Mouse (Mus musculus) brown adipose tissue, adult 24 weeks (tissue): ENCODE measurements around the gene Btaf1. TPM values are rescaled to one million over a fixed set of nuclear protein-coding genes. Genes with fewer than 3 reads are reported as not detected.
A peak's percentile ranks its signal among the peaks of the same experiment; 100 is the strongest.
"Not testable (repeated sequence)": the region's sequence is repeated elsewhere in the genome, so short reads cannot be mapped to it uniquely, and the experiment has no call there.

Experiments
- H3K27ac ChIP-seq: fragments of 200-500 bp; replicated peaks from 2 replicates; pipeline ENCODE4 v1.5.1; 2012; ENCODE audit warnings: low read depth, mild to moderate bottlenecking, low read length
- H3K4me1 ChIP-seq: fragments of 200-500 bp; 2 replicates; pipeline ENCODE4 v1.6.1; 2012; ENCODE audit warnings: low read length, mixed read lengths; ENCODE audit not compliant: control insufficient read depth, insufficient read depth, insufficient read length
- H3K4me3 ChIP-seq: fragments of 200-500 bp; 2 replicates; pipeline ENCODE4 v1.5.1; 2012; ENCODE audit warnings: low read depth, mild to moderate bottlenecking, low read length, moderate library complexity; ENCODE audit not compliant: insufficient read depth
- polyA plus RNA-seq: library from polyadenylated mRNA; stranded (reverse); fragments of >200 nt; gene quantifications from 2 replicates; pipeline ENCODE4 v1.2.4, GENCODE M21; 2012; ENCODE audit not compliant: missing spikeins, insufficient read depth, insufficient read length

The Btaf1 gene
- polyA plus RNA-seq, 1 experiment = 8.0 TPM

DNA sequence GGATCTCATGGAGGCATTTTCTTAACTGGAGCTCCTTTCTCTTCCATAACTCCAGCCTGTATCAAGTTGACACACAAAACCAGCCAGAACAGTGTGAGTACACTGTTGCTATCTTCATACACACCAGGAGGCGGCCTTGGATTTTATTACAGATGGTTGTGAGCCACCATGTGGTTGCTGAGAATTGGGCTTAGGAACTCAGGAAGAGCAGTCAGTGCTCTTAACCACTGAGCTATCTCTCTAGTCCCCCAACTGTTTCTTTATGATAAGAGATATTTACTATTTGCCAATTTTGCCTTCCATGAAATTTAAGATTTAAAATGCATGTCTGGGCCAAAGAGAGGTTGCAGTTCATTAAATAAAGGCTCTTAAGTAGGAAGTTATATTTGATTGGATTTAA lies 14.2 kb downstream of the Btaf1 start:
- Histone ChIP-seq H3K4me3 (no peak overlapping the region), H3K4me1 (no peaks in the 10 kb centered on the region), H3K27ac (no peak overlapping the region)

DNA sequence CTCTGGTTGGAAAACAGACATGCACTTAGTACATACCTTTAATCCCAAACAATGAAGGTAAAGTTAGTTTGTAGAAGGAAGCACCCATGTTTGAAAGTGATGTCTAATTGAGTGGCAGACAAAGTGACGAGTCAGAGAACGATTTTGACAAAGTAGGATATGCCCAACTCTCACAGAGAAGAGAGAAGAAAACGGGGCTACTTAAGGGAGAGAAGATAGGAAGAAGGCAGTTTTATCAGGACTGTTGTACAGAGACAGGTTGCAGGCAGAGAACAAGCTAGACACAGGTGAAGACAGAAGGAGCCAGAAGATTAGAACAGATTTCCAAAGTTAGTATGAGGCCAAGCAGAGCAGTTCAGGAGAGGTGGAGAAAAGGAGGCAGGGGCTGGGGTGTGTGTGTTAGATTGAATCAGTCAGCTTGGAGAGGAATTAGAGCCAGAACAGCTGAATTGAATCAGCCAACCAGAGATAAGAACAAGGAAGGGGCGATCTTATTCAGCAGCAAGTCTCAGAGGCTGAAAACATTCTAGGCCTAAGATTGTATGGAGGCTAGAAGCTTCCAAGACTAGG lies 27.8 kb downstream of the Btaf1 start:
- H3K27ac ChIP-seq = no peak overlapping the region
- H3K4me1 ChIP-seq = no peaks in the 10 kb centered on the region
- H3K4me3 ChIP-seq = no peak overlapping the region

DNA sequence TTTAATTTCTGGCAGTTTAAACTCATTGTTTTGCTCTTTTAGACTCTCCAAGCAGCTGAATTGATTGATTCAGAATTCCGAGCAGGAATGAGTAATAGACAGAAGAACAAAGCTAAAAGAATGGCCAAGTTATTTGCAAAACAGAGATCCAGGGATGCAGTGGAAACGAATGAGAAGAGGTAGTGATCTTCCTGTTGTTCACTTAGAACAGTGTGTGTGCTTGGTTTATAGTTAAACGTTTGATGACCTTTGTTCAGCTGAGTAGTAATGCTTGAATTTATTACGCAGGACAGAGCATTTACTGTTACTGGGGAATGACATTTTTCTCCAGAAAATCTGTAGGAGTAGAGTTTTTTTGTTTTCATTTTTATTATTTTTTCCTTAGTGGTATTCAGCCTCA lies 32.5 kb downstream of the Btaf1 start:
- H3K4me1 ChIP-seq = no peaks in the 10 kb centered on the region
- no peak overlapping the region for H3K4me3 ChIP-seq
- H3K27ac ChIP-seq = no peak overlapping the region

DNA sequence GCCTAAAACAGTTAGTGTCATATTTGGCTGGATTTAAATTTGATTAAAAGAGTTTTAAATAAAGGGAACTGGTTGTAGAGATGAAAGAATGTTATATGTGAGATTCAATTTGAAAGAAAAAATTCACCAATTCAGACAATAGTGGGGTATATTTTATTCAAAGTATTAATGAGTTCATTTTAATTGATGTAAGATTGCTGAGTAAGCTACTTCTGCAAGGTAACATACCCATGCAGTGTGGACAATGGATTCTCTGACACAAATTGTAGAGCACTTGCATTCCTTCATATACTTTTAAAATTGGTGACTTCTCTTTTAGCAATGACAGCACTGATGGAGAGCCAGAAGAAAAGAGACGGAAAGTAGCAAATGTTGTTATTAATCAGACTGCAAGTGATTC lies 35.4 kb downstream of the Btaf1 start:
- no peak overlapping the region for H3K27ac ChIP-seq
- H3K4me3 ChIP-seq = no peak overlapping the region
- H3K4me1 ChIP-seq = no peaks in the 10 kb centered on the region

DNA sequence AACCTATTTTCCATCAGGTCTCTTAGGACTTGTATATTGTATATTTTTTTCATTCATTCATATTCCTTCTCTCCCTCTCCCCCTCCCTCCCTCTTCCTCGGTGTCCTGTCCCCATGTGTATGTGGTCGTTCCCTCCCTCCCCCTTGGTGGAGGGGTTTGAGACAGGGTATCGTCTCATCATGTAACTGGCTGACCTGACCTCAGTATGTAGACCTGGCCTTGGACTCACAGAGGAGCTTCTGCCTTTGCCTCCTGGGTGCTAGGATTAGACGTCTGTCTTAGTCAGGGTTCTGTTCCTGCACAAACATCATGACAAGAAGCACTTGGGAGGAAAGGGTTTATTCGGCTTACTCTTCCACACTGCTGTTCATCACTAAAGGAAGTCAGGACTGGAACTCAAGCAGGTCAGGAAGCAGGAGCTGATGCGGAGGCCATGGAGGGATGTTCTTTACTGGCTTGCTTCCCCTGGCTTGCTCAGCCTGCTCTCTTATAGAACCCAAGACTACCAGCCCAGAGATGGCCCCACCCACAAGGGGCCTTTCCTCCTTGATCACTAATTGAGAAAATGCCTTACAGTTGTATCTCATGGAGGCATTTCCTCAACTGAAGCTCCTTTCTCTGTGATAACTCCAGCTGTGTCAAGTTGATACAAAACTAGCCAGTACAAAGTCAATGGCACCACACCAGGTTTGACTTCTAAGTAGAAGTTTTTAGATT lies 36.8 kb downstream of the Btaf1 start:
- H3K27ac ChIP-seq, H3K4me3 ChIP-seq, H3K4me1 ChIP-seq: not testable (repeated sequence)

DNA sequence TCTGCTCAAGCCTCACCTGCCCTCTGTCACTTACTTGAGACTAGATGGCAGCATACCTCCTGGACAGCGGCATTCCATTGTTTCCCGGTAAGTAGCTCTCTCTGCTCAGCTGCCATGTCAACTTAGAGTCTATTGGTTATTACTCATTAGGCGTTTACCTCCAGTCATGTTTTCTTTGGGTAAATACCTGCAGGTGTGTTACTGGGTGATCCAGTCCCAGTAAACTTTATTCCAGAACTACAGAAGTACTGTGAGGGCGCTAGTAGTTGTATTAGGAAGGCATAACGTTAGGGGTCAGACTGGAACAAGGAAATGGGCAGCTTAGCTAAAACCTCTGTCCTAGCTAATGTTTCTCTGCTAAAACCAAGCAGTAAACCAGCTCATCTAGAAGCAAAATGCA lies 78.7 kb downstream of the Btaf1 start:
- Histone ChIP-seq H3K27ac (no peak overlapping the region), H3K4me3 (no peak overlapping the region), H3K4me1 (no peaks in the 10 kb centered on the region)

DNA sequence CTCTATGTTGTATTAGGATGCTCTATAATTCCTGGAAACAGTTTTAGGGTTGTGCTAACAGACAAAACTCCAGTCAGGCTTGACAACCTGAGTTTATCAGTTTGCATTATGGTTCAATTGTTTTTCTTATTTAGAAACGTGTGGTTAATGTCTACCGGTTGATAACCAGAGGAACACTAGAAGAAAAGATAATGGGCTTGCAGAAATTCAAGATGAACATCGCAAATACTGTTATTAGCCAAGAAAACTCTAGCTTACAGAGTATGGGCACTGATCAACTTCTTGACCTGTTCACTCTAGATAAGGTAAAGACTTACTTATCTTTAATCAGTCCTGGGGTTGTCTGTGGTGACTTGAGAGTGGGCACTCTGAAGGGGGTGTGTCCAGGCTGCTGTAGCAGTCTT lies 84.0 kb downstream of the Btaf1 start:
- no peak overlapping the region for H3K27ac ChIP-seq
- H3K4me1 ChIP-seq = no peaks in the 10 kb centered on the region
- H3K4me3 ChIP-seq = no peak overlapping the region

DNA sequence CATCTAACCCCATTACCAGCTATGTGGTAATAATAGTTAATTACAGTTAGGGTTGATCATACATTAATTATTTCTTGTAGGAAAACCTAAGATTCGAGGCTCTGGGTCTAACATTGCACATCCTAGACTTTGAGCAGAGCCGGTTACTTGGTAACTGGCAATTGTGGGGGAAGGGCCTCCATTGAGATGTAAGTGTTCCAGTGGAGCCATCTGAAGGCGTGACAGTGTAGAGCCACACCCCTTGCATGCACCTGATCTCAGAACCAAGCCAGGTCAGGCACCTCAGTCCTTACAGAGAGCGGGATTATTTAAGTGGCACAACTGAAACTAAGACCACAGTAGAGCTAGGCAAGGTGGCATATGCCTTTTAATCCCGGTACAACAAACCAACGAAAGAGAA lies 87.6 kb downstream of the Btaf1 start:
- peaks cover 8% of the 10 kb centered on the region for H3K4me1 ChIP-seq
- H3K4me3 ChIP-seq = no peak overlapping the region
- H3K27ac ChIP-seq = no peak overlapping the region

DNA sequence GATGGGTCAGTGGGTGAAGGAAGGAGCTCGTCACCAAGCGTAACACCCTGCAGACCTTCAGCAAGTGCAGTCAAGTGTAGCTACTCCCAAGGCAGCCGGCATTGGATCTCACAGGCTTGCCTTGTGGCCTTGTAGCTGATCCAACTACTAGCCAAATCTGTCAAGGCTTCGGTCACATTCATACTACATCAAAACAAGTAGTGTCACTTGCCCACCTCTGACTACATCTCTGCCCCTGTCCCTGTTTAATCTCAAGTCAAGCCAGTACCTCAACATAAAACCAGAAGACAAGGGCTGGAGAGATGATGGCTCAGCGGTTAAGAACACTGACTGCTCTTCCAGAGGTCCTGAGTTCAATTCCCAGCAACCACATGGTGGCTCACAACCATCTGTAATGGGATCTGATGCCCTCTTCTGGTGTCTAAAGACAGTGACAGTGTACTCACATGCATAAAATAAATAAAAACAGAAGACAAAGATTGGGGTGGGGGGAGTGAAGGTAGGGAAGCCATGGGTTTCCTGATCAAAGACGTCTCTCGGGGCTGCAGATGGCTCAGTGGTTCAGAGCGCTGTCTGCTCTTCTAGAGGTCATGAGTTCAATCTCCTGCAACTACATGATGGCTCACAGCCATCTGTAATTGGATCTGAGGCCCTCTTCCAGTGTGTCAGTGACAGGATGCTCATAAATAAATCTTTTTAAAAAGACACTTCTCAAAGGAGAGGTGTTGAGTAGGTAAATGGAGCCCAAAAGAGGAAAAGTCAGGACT lies 88.5 kb downstream of the Btaf1 start:
- H3K4me1 ChIP-seq = peaks cover 10% of the 10 kb centered on the region
- no peak overlapping the region for H3K27ac ChIP-seq
- no peak overlapping the region for H3K4me3 ChIP-seq

DNA sequence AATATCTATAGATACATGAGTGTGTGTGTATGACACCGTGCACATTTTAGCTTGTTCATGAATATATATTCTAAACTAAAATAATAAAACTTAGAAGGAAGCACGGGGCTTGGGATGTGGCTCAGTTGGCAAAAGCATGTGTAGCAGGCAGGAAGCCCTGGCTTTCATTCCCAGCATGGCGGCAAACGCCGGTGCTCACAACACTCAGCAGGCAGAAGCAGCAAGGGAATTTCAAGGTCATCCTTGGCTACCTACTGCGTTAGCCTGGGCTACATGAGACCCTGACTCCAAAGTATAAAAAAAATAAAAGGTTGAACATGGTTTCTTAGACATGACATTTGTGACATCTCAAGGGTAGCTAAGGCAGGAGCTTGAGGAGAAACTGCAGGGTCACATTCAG lies 91.0 kb downstream of the Btaf1 start:
- H3K27ac ChIP-seq = no peak overlapping the region
- peaks cover 10% of the 10 kb centered on the region for H3K4me1 ChIP-seq
- no peak overlapping the region for H3K4me3 ChIP-seq

DNA sequence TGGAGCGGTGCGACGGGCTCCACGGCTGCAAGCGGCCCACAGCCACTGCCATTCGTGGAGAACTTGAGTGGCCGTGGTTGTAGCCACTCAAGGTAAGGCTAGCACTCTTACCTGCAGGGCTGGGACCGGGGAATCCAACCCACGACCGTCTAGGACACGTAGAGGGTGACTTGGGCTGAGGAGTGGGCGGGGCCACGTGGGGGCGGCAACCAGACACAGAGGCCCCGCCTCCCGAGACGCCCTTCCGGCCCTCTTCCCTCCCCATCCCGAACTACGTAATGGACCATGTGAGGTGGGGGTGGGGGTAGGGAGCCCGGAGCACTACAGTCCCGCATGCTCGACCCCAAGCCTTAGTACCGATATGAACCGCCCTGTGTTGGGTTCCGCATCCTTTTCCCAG lies 92.5 kb downstream of the Btaf1 start:
- no peak overlapping the region for H3K27ac ChIP-seq
- peak overlapping the region; percentile 55 for H3K4me3 ChIP-seq
- H3K4me1 ChIP-seq = peaks cover 10% of the 10 kb centered on the region

DNA sequence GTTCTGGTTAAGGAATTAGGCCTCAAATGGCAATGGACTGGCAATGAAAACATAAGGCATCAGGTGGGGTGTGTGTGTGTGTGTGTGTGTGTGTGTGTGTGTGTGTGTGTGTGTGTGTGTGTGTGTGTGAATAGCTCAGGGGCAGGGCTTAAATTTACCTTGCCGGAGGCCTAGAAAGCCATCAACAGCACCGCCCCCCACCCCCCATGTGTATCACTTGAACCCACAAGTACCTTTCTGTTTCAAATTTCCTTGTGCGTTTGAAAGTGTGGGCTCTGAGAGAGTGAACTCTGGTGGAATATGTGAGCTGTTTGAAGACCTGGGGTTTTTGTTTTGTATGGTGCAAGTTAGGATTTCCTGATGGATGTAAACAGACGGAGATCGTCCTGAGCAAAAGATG lies 93.1 kb downstream of the Btaf1 start:
- Histone ChIP-seq H3K4me3 (no peak overlapping the region), H3K4me1 (peaks cover 10% of the 10 kb centered on the region), H3K27ac (no peak overlapping the region)

DNA sequence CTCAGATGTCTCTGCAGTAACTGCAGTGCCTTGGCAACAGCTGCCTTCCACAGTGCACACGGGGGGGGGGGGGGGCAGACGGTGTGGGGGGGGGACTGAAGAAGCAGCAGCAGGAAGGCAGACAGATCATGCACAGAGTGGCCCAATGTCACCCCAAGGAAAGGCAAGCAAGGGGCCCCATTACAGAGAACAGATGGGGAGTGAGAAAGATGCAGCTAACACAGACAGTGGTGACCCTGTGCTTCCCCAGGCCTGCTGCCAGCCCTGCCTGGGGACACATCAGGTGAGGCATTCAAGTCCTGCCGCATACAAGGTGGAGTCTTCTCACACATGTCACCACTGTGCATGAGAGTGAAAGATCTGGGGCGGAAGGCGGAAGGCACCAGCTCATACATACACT lies 94.7 kb downstream of the Btaf1 start:
- Histone ChIP-seq H3K4me1 (peaks cover 10% of the 10 kb centered on the region), H3K27ac (no peak overlapping the region), H3K4me3 (no peak overlapping the region)

DNA sequence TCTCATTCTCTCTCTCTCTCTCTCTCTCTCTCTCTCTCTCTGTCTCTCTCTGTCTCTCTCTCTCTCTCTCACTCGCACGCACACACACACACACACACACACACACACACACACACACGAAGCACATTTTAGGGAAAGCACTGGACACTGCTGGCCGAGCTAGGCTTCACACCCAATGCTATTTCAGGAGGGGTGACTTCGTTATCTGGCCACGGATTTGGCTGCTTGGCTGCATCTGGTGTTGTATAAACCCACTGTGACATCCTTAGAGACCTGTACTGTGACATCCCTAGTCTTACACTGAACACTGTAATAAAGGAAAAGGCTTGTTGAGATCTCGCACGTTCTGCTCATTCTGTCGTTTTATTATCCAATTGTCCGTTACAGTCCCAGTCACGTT lies 95.1 kb downstream of the Btaf1 start:
- Histone ChIP-seq H3K27ac (no peak overlapping the region), H3K4me3 (no peak overlapping the region), H3K4me1 (peaks cover 11% of the 10 kb centered on the region)

DNA sequence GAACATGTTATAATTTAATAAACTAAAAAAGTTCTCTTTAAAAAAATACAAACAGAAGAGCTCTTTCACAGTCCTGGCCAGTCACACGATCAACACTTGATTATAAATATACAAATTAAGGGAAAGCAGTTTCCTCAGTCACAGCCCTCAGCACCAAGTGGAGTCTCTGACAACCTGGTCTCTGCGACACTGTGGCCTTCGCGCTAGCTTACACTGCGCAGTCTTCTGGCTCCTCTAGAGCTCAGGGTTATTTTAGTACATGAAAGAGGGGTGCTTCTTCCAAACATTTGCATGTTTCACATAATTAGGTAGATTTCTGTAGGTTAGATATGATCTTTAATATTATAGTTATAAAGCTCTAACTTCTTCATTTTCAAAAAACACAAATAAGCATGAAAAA lies 96.3 kb downstream of the Btaf1 start:
- Histone ChIP-seq H3K4me3 (no peak overlapping the region), H3K27ac (no peak overlapping the region), H3K4me1 (peaks cover 15% of the 10 kb centered on the region)

DNA sequence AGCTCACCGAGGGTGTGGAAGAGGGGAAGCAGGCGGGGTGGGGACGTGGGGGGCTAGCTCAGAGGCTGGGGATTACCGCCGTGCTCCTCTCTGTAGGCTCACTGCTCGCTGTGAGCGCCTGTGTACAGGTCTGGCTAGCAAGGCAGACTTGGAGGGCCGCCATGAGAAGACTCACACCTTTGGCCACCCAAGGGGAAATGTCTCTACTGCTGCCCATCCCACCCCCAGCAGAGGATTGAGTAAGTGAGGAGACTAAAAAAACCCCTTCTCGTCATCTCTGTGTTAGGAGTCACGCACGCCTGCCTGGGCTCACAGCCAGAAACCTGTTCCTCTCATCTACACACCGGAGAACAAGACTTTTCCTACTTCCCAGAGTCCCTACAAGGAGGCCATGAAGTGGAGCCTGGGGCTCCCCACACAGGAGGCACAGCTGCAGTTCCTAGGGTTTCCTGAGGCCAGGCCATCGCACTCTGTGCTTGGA lies 100.0 kb downstream of the Btaf1 start:
- peaks cover 6% of the 10 kb centered on the region for H3K4me1 ChIP-seq
- H3K27ac ChIP-seq = no peak overlapping the region
- no peak overlapping the region for H3K4me3 ChIP-seq
